Mouse (Mus musculus) limb, embryonic 10.5 days (tissue): ENCODE measurements around the gene Gnb5. TPM values are rescaled to one million over a fixed set of nuclear protein-coding genes. Genes with fewer than 3 reads are reported as not detected.

ENCODE experiments used
- DNase-seq: peaks from one replicate; pipeline ENCODE4 v3.0.0-alpha.2; 2017; ENCODE audit warnings: low spot score
- H3K27ac ChIP-seq: fragments of 300-500 bp; sonication (generic); 2 replicates; pipeline ENCODE4 v1.5.1; 2016; ENCODE audit warnings: mild to moderate bottlenecking
- H3K27me3 ChIP-seq: fragments of 300-500 bp; sonication (generic); 2 replicates; pipeline ENCODE4 v1.6.1; 2016; ENCODE audit warnings: low read depth, mild to moderate bottlenecking; ENCODE audit not compliant: poor library complexity, severe bottlenecking
- H3K36me3 ChIP-seq: fragments of 300-500 bp; sonication (generic); 2 replicates; pipeline ENCODE4 v1.6.1; 2016; ENCODE audit warnings: mild to moderate bottlenecking, moderate library complexity
- H3K4me1 ChIP-seq: fragments of 300-500 bp; sonication (generic); 2 replicates; pipeline ENCODE4 v1.6.1; 2016
- H3K4me3 ChIP-seq: fragments of 300-500 bp; sonication (generic); 2 replicates; pipeline ENCODE4 v1.5.1; 2016; ENCODE audit warnings: mild to moderate bottlenecking, moderate library complexity
- H3K9me3 ChIP-seq: fragments of 300-500 bp; sonication (generic); replicated peaks from 2 replicates; pipeline ENCODE4 v1.6.1; 2016; ENCODE audit warnings: mild to moderate bottlenecking
- WGBS: fragments of 180-500 bp; shearing (Covaris S2); methylation state at CpG from one replicate; pipeline ENCODE4 v1.1.7; 2016; 5-methylcytosine and 5-hydroxymethylcytosine counted together
- polyA plus RNA-seq: library from polyadenylated mRNA; unstranded; fragments of >200 nt; fragmentation: Nextera tagmentation; extraction: Ambion mirVana; gene quantifications from 2 replicates; pipeline ENCODE4 v1.2.1, GENCODE M21; 2016

Gnb5 gene
- polyA plus RNA-seq, 1 experiment from 2014 or later, result 17.8 TPM

GRCm38 (mm10) chr9:75313138-75313831 is 7.2 kb downstream of the Gnb5 start:
- peaks cover 23% of the 10 kb centered on the region for H3K4me1 ChIP-seq
- H3K36me3 ChIP-seq, result no peaks in the 10 kb centered on the region
- H3K27ac ChIP-seq, result peak overlapping the region; percentile 87
- H3K4me3 ChIP-seq, result peak overlapping the region; percentile 74
- DNase-seq, result no peak
- H3K27me3 ChIP-seq, result no peaks in the 10 kb centered on the region
- no peaks in the 10 kb centered on the region for H3K9me3 ChIP-seq
- WGBS, result 32% methylated on average over 10 of the region's 11 CpGs

DNA sequence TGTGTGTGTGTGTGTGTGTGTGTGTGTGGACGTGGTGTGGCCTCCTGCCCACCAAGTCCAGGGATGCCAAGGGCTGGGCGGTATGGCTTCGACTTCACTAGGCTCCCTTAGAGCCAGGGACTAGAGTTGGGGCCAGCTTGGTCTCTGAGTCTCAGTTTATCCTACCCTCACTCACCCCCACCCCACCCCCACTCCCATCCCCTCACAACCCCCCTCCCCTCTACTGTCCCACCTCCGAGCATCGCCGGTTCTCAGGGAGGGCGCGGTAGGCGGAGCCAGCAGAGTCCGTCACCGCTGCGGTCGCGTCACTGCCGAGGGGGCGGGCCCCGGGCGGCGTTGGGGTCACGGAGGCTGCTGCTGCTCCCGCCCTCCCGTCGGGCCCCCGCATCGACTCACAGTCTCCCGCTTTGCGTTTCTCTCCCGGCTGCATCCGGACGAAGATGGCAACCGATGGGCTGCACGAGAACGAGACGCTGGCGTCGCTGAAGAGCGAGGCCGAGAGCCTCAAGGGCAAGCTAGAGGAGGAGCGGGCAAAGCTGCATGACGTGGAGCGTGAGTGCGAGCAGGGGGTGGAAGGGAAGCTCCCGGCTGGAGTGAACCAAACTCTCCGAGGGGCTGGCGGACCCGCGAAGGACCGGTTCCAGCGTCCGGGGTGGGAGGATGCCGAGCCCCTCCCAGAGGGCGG is 7.9 kb downstream of the Gnb5 start:
- peak; percentile 87 for DNase-seq
- under 1% methylated on average over 52 of the region's 52 CpGs for WGBS
- peaks cover 23% of the 10 kb centered on the region for H3K4me1 ChIP-seq
- H3K36me3 ChIP-seq, result no peaks in the 10 kb centered on the region
- H3K4me3 ChIP-seq, result peak overlapping the region; percentile 74
- H3K9me3 ChIP-seq, result no peaks in the 10 kb centered on the region
- H3K27ac ChIP-seq, result peak overlapping the region; percentile 87
- no peaks in the 10 kb centered on the region for H3K27me3 ChIP-seq

DNA sequence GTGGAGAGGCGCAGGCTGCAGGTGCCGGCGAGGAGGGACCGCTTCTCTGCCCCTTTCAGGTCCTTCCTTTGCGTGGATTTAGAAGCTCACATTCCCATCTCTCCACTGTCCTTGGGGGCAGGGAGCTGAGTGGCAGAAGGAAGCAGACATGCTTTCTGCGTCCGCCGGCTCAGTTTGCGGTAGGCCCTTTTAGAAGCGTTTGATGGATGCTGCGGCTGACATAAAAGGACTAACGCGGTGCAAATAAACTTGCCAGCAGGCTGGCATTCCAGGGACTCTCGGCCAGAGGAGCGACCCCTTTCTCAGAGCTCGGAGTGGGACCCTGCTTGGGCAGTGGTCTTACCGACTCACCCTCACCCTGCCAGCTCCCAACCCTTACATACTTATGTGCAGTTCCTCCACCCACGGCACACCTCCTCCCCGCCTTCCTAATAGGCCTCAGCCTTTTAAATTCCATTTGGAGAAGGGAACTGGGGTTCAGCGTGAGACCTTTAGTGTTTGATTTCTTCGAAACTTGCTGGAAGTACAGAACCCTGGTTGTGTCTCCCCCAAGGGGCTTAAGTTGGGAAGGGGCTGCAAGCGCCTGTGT is 8.5 kb downstream of the Gnb5 start:
- no peaks in the 10 kb centered on the region for H3K36me3 ChIP-seq
- H3K27me3 ChIP-seq, result no peaks in the 10 kb centered on the region
- H3K9me3 ChIP-seq, result no peaks in the 10 kb centered on the region
- DNase-seq, result no peak
- 4% methylated on average over 22 of the region's 22 CpGs for WGBS
- H3K4me1 ChIP-seq, result peaks cover 27% of the 10 kb centered on the region
- H3K4me3 ChIP-seq, result peak overlapping the region; percentile 74
- peak overlapping the region; percentile 87 for H3K27ac ChIP-seq

- H3K9me3 ChIP-seq, result no peaks in the 10 kb centered on the region
- 71% methylated on average over 3 of the region's 3 CpGs for WGBS
- peaks cover 29% of the 10 kb centered on the region for H3K4me1 ChIP-seq
- no peaks in the 10 kb centered on the region for H3K27me3 ChIP-seq
- no peak for DNase-seq
- peak overlapping the region; percentile 74 for H3K4me3 ChIP-seq
- H3K27ac ChIP-seq, result no peak overlapping the region
- H3K36me3 ChIP-seq, result no peaks in the 10 kb centered on the region
Observed at GRCm38 (mm10) chr9:75315238-75315637, 9.2 kb downstream of the Gnb5 start.

DNA sequence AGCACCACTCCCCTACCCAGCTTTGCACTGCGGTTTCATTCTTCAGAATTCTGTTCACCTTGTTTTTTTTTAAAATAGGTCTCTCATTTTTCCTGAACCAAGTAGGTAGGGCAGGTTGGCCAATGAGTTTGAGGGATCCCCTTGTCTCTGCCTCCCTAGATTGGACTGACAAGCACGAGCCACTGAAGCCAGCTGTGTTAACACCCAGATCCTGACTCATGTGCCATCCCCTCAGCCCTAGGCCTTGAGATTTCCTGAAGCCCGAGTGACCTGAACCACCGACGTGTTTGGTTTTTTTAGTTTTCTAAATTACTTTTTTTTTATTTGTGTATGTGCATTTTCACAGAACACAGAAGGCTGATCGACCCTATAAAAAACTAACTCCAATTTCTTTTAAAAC is 10.7 kb downstream of the Gnb5 start:
- WGBS, result 93% methylated on average over 6 of the region's 6 CpGs
- H3K27me3 ChIP-seq, result no peaks in the 10 kb centered on the region
- no peak overlapping the region for H3K27ac ChIP-seq
- no peak for DNase-seq
- no peak overlapping the region for H3K4me3 ChIP-seq
- peaks cover 29% of the 10 kb centered on the region for H3K4me1 ChIP-seq
- no peaks in the 10 kb centered on the region for H3K36me3 ChIP-seq
- no peaks in the 10 kb centered on the region for H3K9me3 ChIP-seq

GRCm38 (mm10) chr9:75318196-75318595 is 12.1 kb downstream of the Gnb5 start:
- WGBS, result 93% methylated on average over 2 of the region's 2 CpGs
- Histone ChIP-seq H3K27ac (no peak overlapping the region), H3K4me3 (no peak overlapping the region), H3K27me3 (no peaks in the 10 kb centered on the region), H3K36me3 (no peaks in the 10 kb centered on the region), H3K9me3 (no peaks in the 10 kb centered on the region), H3K4me1 (peaks cover 29% of the 10 kb centered on the region)
- no peak for DNase-seq

DNA sequence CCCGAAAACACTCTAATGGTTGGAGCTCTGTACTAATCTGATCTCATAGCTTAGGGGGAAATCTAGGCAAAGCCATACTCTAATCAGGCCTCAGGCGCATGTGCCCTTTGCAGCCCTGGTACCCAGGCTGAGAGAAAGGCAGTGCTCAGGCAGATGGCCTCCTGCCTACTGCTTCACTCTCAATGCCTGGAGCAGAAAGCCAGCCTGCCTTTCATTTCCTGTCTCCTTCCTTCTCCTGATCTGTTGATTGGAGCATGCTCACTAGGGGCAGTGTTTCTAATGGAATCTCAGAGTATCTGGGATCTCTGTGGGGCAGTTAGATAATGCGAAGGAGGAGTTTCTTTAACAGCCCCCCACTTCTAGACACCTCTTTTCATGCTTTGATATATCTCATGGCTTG is 13.3 kb downstream of the Gnb5 start:
- WGBS, result 76% methylated on average over 3 of the region's 3 CpGs
- Histone ChIP-seq H3K27me3 (no peaks in the 10 kb centered on the region), H3K4me1 (peaks cover 20% of the 10 kb centered on the region), H3K9me3 (no peaks in the 10 kb centered on the region), H3K27ac (no peak overlapping the region), H3K36me3 (no peaks in the 10 kb centered on the region), H3K4me3 (no peak overlapping the region)
- no peak for DNase-seq

GRCm38 (mm10) chr9:75322099-75322885 is 16.2 kb downstream of the Gnb5 start:
- Histone ChIP-seq H3K9me3 (no peaks in the 10 kb centered on the region), H3K27ac (no peak overlapping the region), H3K27me3 (no peaks in the 10 kb centered on the region), H3K4me3 (no peak overlapping the region), H3K36me3 (no peaks in the 10 kb centered on the region), H3K4me1 (peaks cover 6% of the 10 kb centered on the region)
- WGBS, result 80% methylated on average over 13 of the region's 13 CpGs
- DNase-seq, result no peak

DNA sequence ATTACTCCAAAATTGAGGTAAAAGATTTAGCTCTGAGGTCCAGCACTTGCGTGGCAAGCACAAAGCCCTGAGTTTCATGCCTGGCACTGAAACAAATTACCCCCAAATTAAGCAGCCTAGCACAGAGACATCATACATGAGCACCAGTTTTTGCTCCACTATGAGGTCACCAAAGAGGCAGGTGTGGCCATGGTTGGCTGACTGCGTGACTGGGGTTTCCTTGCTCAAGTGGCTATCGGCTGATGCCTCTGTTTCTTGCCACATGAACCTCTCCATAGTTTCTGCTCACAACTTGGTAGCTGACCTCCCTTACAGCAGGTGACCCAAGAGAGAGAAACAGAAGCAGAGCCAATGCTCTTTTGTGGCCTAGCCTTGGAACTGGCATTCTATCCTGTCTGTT is 22.0 kb downstream of the Gnb5 start:
- H3K4me3 ChIP-seq, result no peak overlapping the region
- peaks cover 18% of the 10 kb centered on the region; the same call in 1 of the 2 replicates for H3K36me3 ChIP-seq
- H3K9me3 ChIP-seq, result no peaks in the 10 kb centered on the region
- no peak overlapping the region for H3K27ac ChIP-seq
- no peaks in the 10 kb centered on the region for H3K27me3 ChIP-seq
- DNase-seq, result no peak
- no peaks in the 10 kb centered on the region for H3K4me1 ChIP-seq
- WGBS, result 98% methylated on average over 3 of the region's 3 CpGs

- H3K36me3 ChIP-seq, result peaks cover 32% of the 10 kb centered on the region
Observed at GRCm38 (mm10) chr9:75330821-75331220, 24.7 kb downstream of the Gnb5 start.

DNA sequence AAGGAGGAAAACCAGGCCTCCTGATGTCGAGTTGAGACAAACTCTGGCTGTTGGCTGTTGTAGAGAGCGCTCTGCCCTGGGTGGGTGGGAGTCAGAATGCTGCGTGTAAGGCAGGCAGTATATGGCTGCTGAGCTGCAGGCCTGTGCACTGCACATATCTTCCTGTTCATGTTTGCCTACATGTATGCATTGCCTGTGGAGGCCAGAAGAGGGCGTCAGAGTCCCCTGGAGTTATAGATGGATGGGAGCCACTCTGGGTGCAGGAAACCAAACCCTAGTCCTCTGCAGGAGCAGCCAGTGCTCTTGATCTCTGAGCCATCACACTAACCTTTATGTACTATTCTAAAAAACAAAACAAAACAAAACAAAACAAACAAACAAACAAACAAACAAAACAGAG is 28.4 kb downstream of the Gnb5 start:
- Histone ChIP-seq H3K4me3 (no peak overlapping the region), H3K27me3 (no peaks in the 10 kb centered on the region), H3K9me3 (no peaks in the 10 kb centered on the region), H3K4me1 (no peaks in the 10 kb centered on the region), H3K36me3 (peaks cover 36% of the 10 kb centered on the region), H3K27ac (no peak overlapping the region)
- DNase-seq, result no peak
- 80% methylated on average over 4 of the region's 4 CpGs for WGBS

More at GRCm38 (mm10) chr9:75330821-75331220, 24.7 kb downstream of the Gnb5 start:
- no peaks in the 10 kb centered on the region for H3K9me3 ChIP-seq
- H3K27me3 ChIP-seq, result no peaks in the 10 kb centered on the region
- no peaks in the 10 kb centered on the region for H3K4me1 ChIP-seq
- DNase-seq, result no peak
- no peak overlapping the region for H3K4me3 ChIP-seq
- no peak overlapping the region for H3K27ac ChIP-seq
- WGBS, result 95% methylated on average over 8 of the region's 8 CpGs

DNA sequence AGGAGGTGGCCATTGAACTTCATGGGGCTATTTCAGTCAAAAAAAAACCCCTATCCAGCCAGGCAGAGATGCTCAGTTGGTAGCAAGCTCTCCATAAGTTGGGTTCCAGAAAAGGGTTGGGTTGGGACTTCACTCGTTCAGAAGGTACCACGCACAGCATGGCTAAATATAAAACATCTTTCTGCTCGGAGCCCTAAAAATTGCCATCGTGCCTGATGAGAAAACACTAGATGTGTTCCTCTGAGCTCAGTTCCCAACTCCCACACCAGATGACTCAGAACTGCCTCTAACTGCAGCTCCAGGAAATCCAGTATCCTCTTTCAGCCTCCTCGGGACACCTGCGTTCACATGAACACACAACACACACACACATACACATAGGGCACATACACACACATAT is 31.9 kb downstream of the Gnb5 start:
- H3K36me3 ChIP-seq, result peaks cover 25% of the 10 kb centered on the region
- no peaks in the 10 kb centered on the region for H3K4me1 ChIP-seq
- no peak overlapping the region for H3K27ac ChIP-seq
- H3K27me3 ChIP-seq, result no peaks in the 10 kb centered on the region
- no peak for DNase-seq
- 91% methylated on average over 6 of the region's 6 CpGs for WGBS
- H3K9me3 ChIP-seq, result no peaks in the 10 kb centered on the region
- H3K4me3 ChIP-seq, result no peak overlapping the region

GRCm38 (mm10) chr9:75342433-75342832 is 36.3 kb downstream of the Gnb5 start:
- WGBS, result 93% methylated on average over 4 of the region's 4 CpGs
- Histone ChIP-seq H3K9me3 (no peaks in the 10 kb centered on the region), H3K27me3 (no peaks in the 10 kb centered on the region), H3K4me1 (no peaks in the 10 kb centered on the region), H3K4me3 (no peak overlapping the region), H3K36me3 (peaks cover 10% of the 10 kb centered on the region), H3K27ac (no peak overlapping the region)
- no peak for DNase-seq
